ENCODE assay signal across 26 mouse cellular contexts in the genomic region with DNA sequence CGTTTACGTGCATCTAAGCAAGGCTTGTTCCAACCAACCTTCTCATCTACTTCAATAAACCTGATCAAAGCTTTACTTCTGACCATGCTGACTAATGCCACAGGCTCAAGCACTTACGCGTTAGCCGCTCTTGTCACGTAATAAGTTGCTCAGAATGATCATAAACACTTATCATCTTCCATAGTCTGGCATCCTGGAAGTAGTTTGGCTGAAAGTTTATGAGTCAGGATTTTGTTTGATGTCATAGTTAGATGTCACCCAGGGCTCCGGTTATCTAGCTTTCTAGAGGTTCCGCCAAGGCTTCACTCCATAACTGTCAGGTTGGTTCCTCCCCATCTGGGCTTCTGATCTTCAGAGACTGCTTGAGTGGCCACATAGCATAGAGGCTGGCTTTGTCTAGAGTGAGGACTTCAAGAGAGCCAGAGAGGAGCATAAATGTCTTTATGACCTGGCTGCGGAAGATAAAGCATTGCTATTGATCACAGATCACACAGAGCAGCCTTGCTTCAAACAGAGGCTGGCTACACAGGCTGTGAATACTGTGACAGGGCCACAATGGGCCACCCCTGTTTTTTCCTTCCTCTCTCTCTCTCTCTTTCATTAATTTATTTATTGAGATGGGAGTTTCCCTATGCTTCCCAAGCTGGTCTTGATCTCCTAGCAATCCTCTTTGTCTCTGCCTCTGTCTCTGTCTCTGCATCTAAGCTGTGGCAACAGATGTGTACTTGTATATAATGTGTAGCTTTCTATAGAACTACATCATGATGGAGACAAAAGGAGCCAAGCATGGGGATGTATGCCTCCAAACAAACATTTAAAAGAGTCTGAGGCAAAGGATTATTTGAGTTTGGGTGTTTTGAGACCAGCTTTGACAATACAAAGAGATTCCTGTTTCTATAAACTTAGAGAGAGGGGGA. TPM values are rescaled to one million over a fixed set of nuclear protein-coding genes. Genes with fewer than 3 reads are reported as not detected.
DNase-seq lines count a peak whose midpoint lies in the region; ATAC-seq and TF ChIP-seq lines count a peak whose summit lies in the region.
"Had no signal": no experiment of that assay in that cellular context is flagged by ENCODE, and none has a peak within 500 bp of the region (broad histone marks: within the 10 kb centered on the region; RNA-seq: fewer than 3 reads in every experiment).

No protein-coding gene starts in this region.

- no peaks in the 10 kb centered on the region for H3K4me1 ChIP-seq in hindbrain, embryonic 11.5 days (replicated peaks; ENCODE audit: control insufficient read depth, insufficient read depth, low read length)
- no peaks in the 10 kb centered on the region for H3K4me1 ChIP-seq in hindbrain, embryonic 14.5 days (replicated peaks; ENCODE audit: control insufficient read depth, insufficient read depth, low read length)
- H3K4me1 ChIP-seq in intestine, embryonic 15.5 days (replicated peaks) = no peaks in the 10 kb centered on the region
- H3K4me1 ChIP-seq in neural tube, embryonic 12.5 days = 0 out of 2 replicates have a peak, but pooled peaks cover 4% of the 10 kb centered on the region
- H3K4me1 ChIP-seq in liver, postnatal 0 days (ENCODE audit: insufficient read depth) = no peaks in the 10 kb centered on the region
- H3K4me1 ChIP-seq: embryonic facial prominence, embryonic 12.5 days; heart, embryonic 10.5 days; limb, embryonic 10.5 days; limb, embryonic 15.5 days; liver, embryonic 13.5 days had no signal

- peak; percentile 59 for ATAC-seq in hindbrain, embryonic 11.5 days (ENCODE audit: low FRiP score)
- no peak for ATAC-seq in hindbrain, embryonic 14.5 days (ENCODE audit: low FRiP score)
- ATAC-seq in intestine, embryonic 15.5 days = peak; percentile 84
- ATAC-seq in neural tube, embryonic 12.5 days (ENCODE audit: low FRiP score, low read depth) = peak; percentile 71
- ATAC-seq in megakaryocyte progenitor cell, adult 5-6 weeks (replicated peaks; ENCODE audit: poor library complexity) = no peak
- no peak for ATAC-seq in liver, postnatal 0 days
- ATAC-seq: activated CD4-positive, CD25-positive, alpha-beta regulatory T cell, adult 4 months; forebrain, embryonic 14.5 days had no signal

- H3K4me3 ChIP-seq in hindbrain, embryonic 11.5 days (ENCODE audit: low read depth, low read length) = no peak overlapping the region
- H3K4me3 ChIP-seq in hindbrain, embryonic 14.5 days (replicated peaks; ENCODE audit: low read length) = no peak overlapping the region
- H3K4me3 ChIP-seq in intestine, embryonic 15.5 days (replicated peaks) = no peak overlapping the region
- no peak overlapping the region for H3K4me3 ChIP-seq in neural tube, embryonic 12.5 days
- no peak overlapping the region for H3K4me3 ChIP-seq in liver, postnatal 0 days (ENCODE audit: low read depth, low read length)
- H3K4me3 ChIP-seq: embryonic facial prominence, embryonic 12.5 days; heart, embryonic 10.5 days; limb, embryonic 10.5 days; limb, embryonic 15.5 days; liver, embryonic 13.5 days had no signal

- H3K9ac ChIP-seq in hindbrain, embryonic 11.5 days (ENCODE audit: low read depth, low read length) = no peak overlapping the region
- H3K9ac ChIP-seq in hindbrain, embryonic 14.5 days = no peak overlapping the region
- H3K9ac ChIP-seq in intestine, embryonic 15.5 days = no peak overlapping the region
- H3K9ac ChIP-seq in neural tube, embryonic 12.5 days = no peak overlapping the region
- no peak overlapping the region for H3K9ac ChIP-seq in liver, postnatal 0 days (replicated peaks)
- H3K9ac ChIP-seq: embryonic facial prominence, embryonic 12.5 days; limb, embryonic 15.5 days; liver, embryonic 13.5 days had no signal

- no peaks in the 10 kb centered on the region for H3K27me3 ChIP-seq in hindbrain, embryonic 11.5 days (ENCODE audit: control insufficient read depth, insufficient read depth, low read length)
- no peaks in the 10 kb centered on the region for H3K27me3 ChIP-seq in hindbrain, embryonic 14.5 days (ENCODE audit: control insufficient read depth, insufficient read depth, low read length)
- no peaks in the 10 kb centered on the region for H3K27me3 ChIP-seq in intestine, embryonic 15.5 days (replicated peaks)
- no peaks in the 10 kb centered on the region for H3K27me3 ChIP-seq in neural tube, embryonic 12.5 days (replicated peaks)
- H3K27me3 ChIP-seq in liver, postnatal 0 days (ENCODE audit: insufficient read depth, low read length) = no peaks in the 10 kb centered on the region
- H3K27me3 ChIP-seq: CH12.LX; embryonic facial prominence, embryonic 12.5 days; limb, embryonic 15.5 days; liver, embryonic 13.5 days had no signal

- H3K36me3 ChIP-seq in hindbrain, embryonic 11.5 days (ENCODE audit: control insufficient read depth, insufficient read depth, low read length) = no peaks in the 10 kb centered on the region
- no peaks in the 10 kb centered on the region for H3K36me3 ChIP-seq in hindbrain, embryonic 14.5 days (replicated peaks; ENCODE audit: control insufficient read depth, insufficient read depth)
- H3K36me3 ChIP-seq in intestine, embryonic 15.5 days = no peaks in the 10 kb centered on the region
- no peaks in the 10 kb centered on the region for H3K36me3 ChIP-seq in neural tube, embryonic 12.5 days
- no peaks in the 10 kb centered on the region for H3K36me3 ChIP-seq in liver, postnatal 0 days (replicated peaks; ENCODE audit: insufficient read depth, low read length)
- H3K36me3 ChIP-seq: embryonic facial prominence, embryonic 12.5 days; heart, embryonic 10.5 days; limb, embryonic 10.5 days; limb, embryonic 15.5 days; liver, embryonic 13.5 days had no signal

- TF ChIP-seq CTCF in brain, embryonic 14.5 days (IDR thresholded peaks at IDR 0.05; ENCODE audit: borderline replicate concordance, extremely low read depth, insufficient read depth, insufficient read length) = no peak
- TF ChIP-seq CTCF in liver, postnatal 0 days (IDR thresholded peaks at IDR 0.05; ENCODE audit: low read depth) = no peak

- no peak overlapping the region for H3K27ac ChIP-seq in hindbrain, embryonic 11.5 days (ENCODE audit: low read depth, low read length)
- H3K27ac ChIP-seq in hindbrain, embryonic 14.5 days = no peak overlapping the region
- H3K27ac ChIP-seq in intestine, embryonic 15.5 days = no peak overlapping the region
- H3K27ac ChIP-seq in neural tube, embryonic 12.5 days = no peak overlapping the region
- no peak overlapping the region for H3K27ac ChIP-seq in liver, postnatal 0 days (ENCODE audit: low read depth)
- H3K27ac ChIP-seq: embryonic facial prominence, embryonic 12.5 days; heart, embryonic 10.5 days; limb, embryonic 10.5 days; limb, embryonic 15.5 days; liver, embryonic 13.5 days had no signal

- TF ChIP-seq EP300 in liver, postnatal 0 days (IDR thresholded peaks at IDR 0.05; ENCODE audit: low read depth) = no peak

- H3K4me2 ChIP-seq in hindbrain, embryonic 11.5 days (replicated peaks; ENCODE audit: low read depth, low read length) = no peak overlapping the region
- no peak overlapping the region for H3K4me2 ChIP-seq in hindbrain, embryonic 14.5 days (replicated peaks)
- H3K4me2 ChIP-seq in intestine, embryonic 15.5 days (replicated peaks) = no peak overlapping the region
- no peak overlapping the region for H3K4me2 ChIP-seq in neural tube, embryonic 12.5 days (replicated peaks)
- no peak overlapping the region for H3K4me2 ChIP-seq in liver, postnatal 0 days (ENCODE audit: low read depth, low read length)
- H3K4me2 ChIP-seq: embryonic facial prominence, embryonic 12.5 days; limb, embryonic 15.5 days; liver, embryonic 13.5 days had no signal

- H3K9me3 ChIP-seq in hindbrain, embryonic 11.5 days (ENCODE audit: control insufficient read depth, low read length) = no peaks in the 10 kb centered on the region
- no peaks in the 10 kb centered on the region for H3K9me3 ChIP-seq in hindbrain, embryonic 14.5 days (ENCODE audit: control insufficient read depth, low read length)
- no peaks in the 10 kb centered on the region for H3K9me3 ChIP-seq in intestine, embryonic 15.5 days
- H3K9me3 ChIP-seq in neural tube, embryonic 12.5 days = no peaks in the 10 kb centered on the region
- H3K9me3 ChIP-seq in liver, postnatal 0 days (ENCODE audit: low read length) = no peaks in the 10 kb centered on the region
- H3K9me3 ChIP-seq: embryonic facial prominence, embryonic 12.5 days; heart, embryonic 10.5 days; limb, embryonic 10.5 days; limb, embryonic 15.5 days; liver, embryonic 13.5 days had no signal

- no peak for TF ChIP-seq POLR2A in brain, embryonic 14.5 days (IDR thresholded peaks at IDR 0.05; ENCODE audit: borderline replicate concordance, extremely low read depth, insufficient read depth, insufficient read length, poor library complexity, severe bottlenecking)

- DNase-seq in hindbrain, embryonic 11.5 days (ENCODE audit: low spot score) = peak; percentile 8
- no peak for DNase-seq in hindbrain, embryonic 14.5 days (ENCODE audit: low spot score)
- peak; percentile 14 for DNase-seq in brain, embryonic 14.5 days (ENCODE audit: low read depth)
- DNase-seq in liver, postnatal 0 days = no peak
- DNase-seq: adrenal gland, adult 8-10 months; cerebellum, adult 11-12 months; cerebellum, postnatal 10 days; gastrocnemius, postnatal 25 days; heart, postnatal 36 days; kidney, adult 2 months; kidney, postnatal 4 days; liver, embryonic 13.5 days; lung, adult 2 months; lung, postnatal 10 days; midbrain, embryonic 14.5 days; thymus, postnatal 4 days had no signal

- 80% methylated on average over 9 of the region's 9 CpGs for WGBS in hindbrain, embryonic 11.5 days
- WGBS in hindbrain, embryonic 14.5 days = 75% methylated on average over 9 of the region's 9 CpGs
- 50% methylated on average over 9 of the region's 9 CpGs for WGBS in intestine, embryonic 15.5 days
- 62% methylated on average over 9 of the region's 9 CpGs for WGBS in neural tube, embryonic 12.5 days
- WGBS in liver, postnatal 0 days (ENCODE audit: insufficient replicate concordance) = 81% methylated on average over 9 of the region's 9 CpGs

RNA-seq across cellular contexts. Expression of a gene that starts 49.3 kb away (rescaled TPM):
- polyA plus RNA-seq in hindbrain, embryonic 11.5 days (2014; fragmentation: Nextera tagmentation; extraction: Ambion mirVana) = 58.1 and 66.1 TPM in 2 replicates
- 47.1 and 48.8 TPM in 2 replicates for polyA plus RNA-seq in hindbrain, embryonic 14.5 days (2014; fragmentation: Nextera tagmentation; extraction: Ambion mirVana)
- 56.9 and 77.4 TPM in 2 replicates for polyA plus RNA-seq in brain, embryonic 14.5 days (2012; rRNA removed)
- polyA plus RNA-seq in intestine, embryonic 15.5 days (2015; fragmentation: Nextera tagmentation; extraction: Ambion mirVana) = 42.5 and 43.3 TPM in 2 replicates
- 54.3 and 59.6 TPM in 2 replicates for polyA plus RNA-seq in neural tube, embryonic 12.5 days (2016; fragmentation: Nextera tagmentation; extraction: Ambion mirVana)
- 60.6 and 64.6 TPM in 2 replicates for total RNA-seq in megakaryocyte progenitor cell, adult 5-6 weeks (2015)
- total RNA-seq in megakaryocyte progenitor cell, adult 5-6 weeks (2017) = 17.2 and 23.0 TPM in 2 replicates
- polyA plus RNA-seq in liver, postnatal 0 days (2015; fragmentation: Nextera tagmentation; extraction: Ambion mirVana) = 19.1 and 20.9 TPM in 2 replicates

RNA-seq across cellular contexts. Expression of a gene that starts 53.4 kb away (rescaled TPM):
- polyA plus RNA-seq in hindbrain, embryonic 11.5 days (2014; fragmentation: Nextera tagmentation; extraction: Ambion mirVana) = 11.4 and 14.6 TPM in 2 replicates
- 44.6 and 49.8 TPM in 2 replicates for polyA plus RNA-seq in hindbrain, embryonic 14.5 days (2014; fragmentation: Nextera tagmentation; extraction: Ambion mirVana)
- 36.3 and 40.9 TPM in 2 replicates for polyA plus RNA-seq in brain, embryonic 14.5 days (2012; rRNA removed)
- polyA plus RNA-seq in intestine, embryonic 15.5 days (2015; fragmentation: Nextera tagmentation; extraction: Ambion mirVana) = 12.8 and 13.0 TPM in 2 replicates
- 18.9 and 21.1 TPM in 2 replicates for polyA plus RNA-seq in neural tube, embryonic 12.5 days (2016; fragmentation: Nextera tagmentation; extraction: Ambion mirVana)
- total RNA-seq in megakaryocyte progenitor cell, adult 5-6 weeks (2015) = 5.4 and 6.7 TPM in 2 replicates
- 7.4 and 25.7 TPM in 2 replicates for total RNA-seq in megakaryocyte progenitor cell, adult 5-6 weeks (2017)
- polyA plus RNA-seq in liver, postnatal 0 days (2015; fragmentation: Nextera tagmentation; extraction: Ambion mirVana) = 9.1 and 10.3 TPM in 2 replicates

RNA-seq across cellular contexts. Expression of a gene that starts 54.8 kb away (rescaled TPM):
- 314 and 333 TPM in 2 replicates for polyA plus RNA-seq in hindbrain, embryonic 11.5 days (2014; fragmentation: Nextera tagmentation; extraction: Ambion mirVana)
- polyA plus RNA-seq in hindbrain, embryonic 14.5 days (2014; fragmentation: Nextera tagmentation; extraction: Ambion mirVana) = 111 and 120 TPM in 2 replicates
- polyA plus RNA-seq in brain, embryonic 14.5 days (2012; rRNA removed) = 158 and 255 TPM in 2 replicates
- 247 and 259 TPM in 2 replicates for polyA plus RNA-seq in intestine, embryonic 15.5 days (2015; fragmentation: Nextera tagmentation; extraction: Ambion mirVana)
- polyA plus RNA-seq in neural tube, embryonic 12.5 days (2016; fragmentation: Nextera tagmentation; extraction: Ambion mirVana) = 189 and 190 TPM in 2 replicates
- 782 and 829 TPM in 2 replicates for total RNA-seq in megakaryocyte progenitor cell, adult 5-6 weeks (2015)
- total RNA-seq in megakaryocyte progenitor cell, adult 5-6 weeks (2017) = 543 and 606 TPM in 2 replicates
- polyA plus RNA-seq in liver, postnatal 0 days (2015; fragmentation: Nextera tagmentation; extraction: Ambion mirVana) = 148 and 158 TPM in 2 replicates

Comparison
In these comparisons a context has a peak if more than half of its experiments do, and no peak if none do; other contexts are left out.
1. ATAC-seq: peak in hindbrain, embryonic 11.5 days (single experiment), intestine, embryonic 15.5 days (single experiment) and neural tube, embryonic 12.5 days (single experiment); none in hindbrain, embryonic 14.5 days (single experiment), megakaryocyte progenitor cell, adult 5-6 weeks (single experiment) and liver, postnatal 0 days (single experiment).
2. DNase-seq: peak in hindbrain, embryonic 11.5 days (single experiment) and brain, embryonic 14.5 days (single experiment); none in hindbrain, embryonic 14.5 days (single experiment) and liver, postnatal 0 days (single experiment).